Mouse (Mus musculus) G1E-ER4 (cell line): ENCODE data around the gene Pafah1b1. TPM values are rescaled to one million over a fixed set of nuclear protein-coding genes. Genes with fewer than 3 reads are reported as not detected.

Experiments
- GATA1 ChIP-seq: IDR thresholded peaks from one replicate; pipeline ENCODE4 v1.8.0; 2012; ENCODE audit warnings: low read length, inconsistent platforms
- polyA plus RNA-seq: library from polyadenylated mRNA; stranded (reverse); fragments of >175 nt; gene quantifications from 2 replicates; pipeline ENCODE4 v1.2.3, GENCODE M21; 2012

Pafah1b1 gene
- polyA plus RNA-seq, 1 experiment: 12.7 TPM

DNA sequence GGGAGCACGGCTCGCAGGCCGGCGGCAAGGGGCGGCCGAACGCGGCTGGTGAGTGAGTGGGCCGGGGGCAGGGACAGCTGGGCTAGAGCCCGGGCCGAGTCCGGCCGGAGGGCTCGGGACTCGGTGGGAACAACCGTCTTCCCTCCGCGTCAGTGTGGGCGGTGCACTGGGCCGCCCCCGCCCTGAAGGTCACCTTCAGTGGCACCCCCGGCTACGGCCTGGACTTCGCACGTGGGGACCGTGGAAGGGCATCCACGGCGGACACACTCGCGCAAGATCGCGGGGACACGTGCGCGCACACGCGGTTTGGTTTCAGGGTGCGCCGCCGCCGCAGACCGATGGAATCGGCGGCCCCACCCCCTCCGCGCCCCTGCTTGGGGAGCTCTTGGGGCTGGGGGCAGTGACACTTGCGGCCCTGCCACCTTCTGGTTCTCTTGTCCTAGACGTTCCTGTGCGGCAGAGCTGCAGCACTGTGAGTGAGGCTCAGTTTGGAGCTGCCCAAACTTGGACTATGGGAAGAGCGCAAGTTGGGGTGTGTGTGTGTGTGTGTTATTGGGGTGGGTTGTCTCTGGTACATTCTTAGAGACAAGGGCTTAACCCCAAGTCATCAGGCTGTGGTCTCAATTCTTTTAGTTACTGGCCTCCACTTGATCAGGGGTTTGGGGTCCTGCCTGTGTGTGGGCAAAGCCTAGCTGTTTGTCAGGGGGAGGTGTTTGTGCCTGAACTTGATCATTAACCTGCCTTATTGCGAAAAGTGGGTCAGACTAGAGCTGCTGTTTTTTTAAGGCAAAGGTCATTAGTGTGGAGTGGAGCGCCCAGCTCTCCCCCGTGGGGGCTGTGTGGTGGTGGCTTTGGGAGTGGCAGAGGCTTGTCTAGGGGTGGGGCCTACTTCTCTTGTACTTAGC, 74.6 kb downstream of the Pafah1b1 start:
- TF ChIP-seq GATA1: no peak

DNA sequence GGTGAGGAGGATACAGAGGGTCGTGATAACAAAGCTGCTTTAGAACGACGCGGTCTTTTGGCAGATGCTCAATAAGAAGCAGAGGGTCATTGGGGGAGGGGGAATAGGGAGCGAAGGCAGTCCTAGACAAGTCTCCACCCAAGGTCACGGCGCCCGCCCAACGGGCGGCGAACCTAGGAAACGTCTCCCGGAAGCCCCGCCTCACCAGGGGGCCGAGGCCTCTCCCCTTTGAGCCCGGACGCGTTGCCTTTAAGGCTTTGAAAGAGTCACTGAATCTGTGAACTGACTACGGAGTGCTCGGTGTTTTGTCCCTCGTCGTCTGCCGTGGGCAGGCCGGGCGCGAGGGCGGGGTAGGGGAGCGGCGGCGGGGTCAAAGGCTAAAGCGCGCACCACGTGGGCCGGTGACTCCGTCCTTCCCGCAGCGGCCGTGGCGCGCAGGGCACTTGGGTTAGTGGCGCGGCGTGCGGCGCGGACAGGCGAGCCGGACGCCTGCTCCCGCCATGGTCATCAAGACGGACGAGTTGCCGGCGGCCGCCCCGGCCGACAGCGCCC, 75.3 kb downstream of the Pafah1b1 start, which contains the start of gene Cluh:
TSS of gene Cluh (plus strand) at position 401 of the 552 bp plus-strand sequence.
- no peak for TF ChIP-seq GATA1

GRCm38 (mm10) chr11:74648676-74649075, 75.8 kb downstream of the Pafah1b1 start:
- TF ChIP-seq GATA1: no peak

DNA sequence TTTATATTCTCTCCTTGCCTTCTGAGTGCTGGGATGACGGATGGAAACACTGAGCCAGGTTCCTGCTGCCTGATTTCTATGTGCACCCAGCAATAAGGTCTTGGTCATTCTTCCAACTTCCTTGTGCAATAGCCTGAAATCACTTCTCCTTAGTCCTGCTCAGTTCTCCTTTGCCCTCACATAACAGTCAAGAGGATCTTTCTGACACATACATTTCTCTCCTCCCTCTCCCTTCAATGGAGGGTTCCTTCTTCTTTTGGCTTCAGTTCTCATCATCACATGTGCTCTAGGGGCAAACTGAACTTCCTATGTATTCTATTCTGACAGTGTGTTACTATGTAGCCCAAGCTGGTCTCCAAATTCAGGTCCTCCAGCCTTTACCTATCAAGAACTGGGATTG, 76.5 kb downstream of the Pafah1b1 start:
- TF ChIP-seq GATA1: no peak

DNA sequence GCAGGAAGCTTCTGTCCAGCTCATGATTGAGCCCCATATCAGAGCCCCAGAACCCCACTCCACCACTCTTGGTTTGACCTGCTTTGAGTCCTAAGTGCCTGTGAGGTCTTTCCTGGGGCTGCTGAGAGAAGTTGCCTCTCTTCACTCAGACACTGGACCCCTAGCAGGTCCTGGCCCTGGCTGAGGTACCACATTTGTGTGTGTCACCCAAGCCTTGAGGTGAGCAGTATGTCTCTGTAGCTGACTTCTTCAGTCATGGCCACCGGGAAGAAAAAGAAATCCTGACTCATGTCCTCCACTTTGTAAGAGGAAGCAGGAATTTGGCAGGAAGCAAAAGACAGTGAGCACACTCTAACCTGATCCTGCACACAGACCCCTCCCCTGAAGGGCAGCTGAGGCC, 84.8 kb downstream of the Pafah1b1 start:
- TF ChIP-seq GATA1: no peak

GRCm38 (mm10) chr11:74638791-74639411, 85.6 kb downstream of the Pafah1b1 start:
- no peak for TF ChIP-seq GATA1

DNA sequence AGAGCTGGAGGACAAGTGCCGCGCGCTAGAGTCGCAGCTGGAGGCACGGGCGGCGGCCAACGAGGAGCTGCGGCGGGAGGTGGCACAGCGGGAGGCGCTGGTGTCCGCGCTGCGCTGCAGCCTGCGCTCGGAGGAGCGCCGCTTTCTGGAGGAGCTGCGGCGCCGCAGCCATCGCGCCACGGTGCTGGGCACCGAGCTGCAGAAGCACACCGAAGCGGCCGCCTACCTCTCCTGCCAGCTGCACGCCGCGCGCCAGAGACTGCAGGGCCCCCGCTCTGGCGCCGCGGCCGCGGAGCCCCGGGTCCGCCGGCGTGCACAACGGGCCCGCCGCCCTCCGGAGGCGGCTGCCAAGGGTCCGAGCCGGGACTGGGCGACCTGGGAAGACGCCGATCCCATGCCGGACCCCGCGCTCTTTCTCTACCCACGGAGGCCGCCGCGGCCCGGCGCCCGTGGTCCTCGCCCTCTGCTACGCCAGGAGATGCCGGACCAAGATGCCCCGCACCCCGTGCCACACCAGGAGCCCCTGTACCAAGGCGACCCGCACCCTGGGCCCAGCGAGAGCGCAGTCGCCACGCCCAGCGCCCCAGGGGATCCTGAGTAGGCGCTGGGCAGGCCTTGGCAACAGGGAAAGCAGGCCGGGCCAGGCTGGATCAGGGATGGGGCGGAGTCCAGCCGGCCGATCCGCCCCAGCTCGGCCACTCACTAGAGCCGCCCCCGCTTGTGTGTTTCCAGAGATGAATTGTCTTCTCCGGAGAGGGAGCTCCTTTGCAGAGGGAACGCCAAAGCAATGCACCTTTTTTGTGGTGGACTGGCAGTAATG, 86.3 kb downstream of the Pafah1b1 start:
- TF ChIP-seq GATA1: no peak

DNA sequence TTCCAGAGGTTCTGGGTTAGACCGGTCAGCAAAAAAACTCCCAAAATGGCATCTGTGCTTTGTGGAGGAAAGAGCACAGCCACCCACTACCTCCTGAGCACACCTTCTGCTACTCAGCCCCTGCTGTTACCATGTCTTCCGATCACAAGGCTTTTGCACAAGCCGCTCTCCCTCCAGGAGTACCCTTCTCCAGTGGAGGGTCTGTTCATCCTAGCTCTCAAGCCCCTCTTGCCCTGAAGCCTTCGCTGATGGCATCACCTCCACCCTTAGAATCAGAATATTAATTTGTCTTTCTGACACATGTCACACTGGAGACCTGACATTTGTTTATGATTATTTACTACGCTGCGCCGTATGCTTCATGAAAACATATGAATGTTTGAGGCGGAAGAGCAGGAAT, 87.0 kb downstream of the Pafah1b1 start:
- TF ChIP-seq GATA1: no peak

DNA sequence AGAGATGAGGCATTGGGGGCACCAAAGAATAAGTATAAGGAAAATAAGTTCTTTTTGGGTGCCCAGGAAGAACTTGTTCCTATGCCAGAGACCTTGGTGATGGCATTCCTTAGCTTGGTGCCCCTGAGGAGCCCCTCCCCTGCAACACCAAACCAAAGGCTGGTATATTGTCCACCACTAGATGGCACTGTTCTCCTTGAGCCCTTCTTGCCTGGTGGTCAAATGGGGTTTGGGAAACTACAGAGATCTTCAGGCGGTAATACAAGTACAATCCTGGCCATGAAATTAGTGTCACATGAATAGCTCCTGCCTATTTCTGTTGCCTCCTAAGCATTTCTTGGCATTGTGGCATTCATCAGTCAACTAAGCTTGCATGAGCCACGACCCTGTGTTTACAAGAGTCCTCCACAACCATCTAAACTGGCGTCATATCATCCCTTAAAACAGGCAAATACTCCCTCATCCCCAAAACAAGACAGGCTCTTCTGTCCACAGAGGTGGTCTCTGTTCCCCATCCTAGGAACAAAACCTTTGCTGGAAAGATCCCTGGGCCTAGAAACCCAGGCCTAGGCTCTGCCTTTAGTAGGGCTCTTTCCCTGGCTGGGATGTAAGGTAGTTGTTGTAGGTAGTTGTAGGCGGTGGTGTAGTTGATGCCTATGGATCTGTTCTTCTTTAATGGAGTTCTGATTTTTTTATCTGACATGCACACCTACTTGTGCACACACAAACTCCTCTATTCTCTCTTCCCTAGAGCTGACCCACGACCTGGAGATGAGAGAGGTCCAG, 89.8 kb downstream of the Pafah1b1 start:
- TF ChIP-seq GATA1: no peak

DNA sequence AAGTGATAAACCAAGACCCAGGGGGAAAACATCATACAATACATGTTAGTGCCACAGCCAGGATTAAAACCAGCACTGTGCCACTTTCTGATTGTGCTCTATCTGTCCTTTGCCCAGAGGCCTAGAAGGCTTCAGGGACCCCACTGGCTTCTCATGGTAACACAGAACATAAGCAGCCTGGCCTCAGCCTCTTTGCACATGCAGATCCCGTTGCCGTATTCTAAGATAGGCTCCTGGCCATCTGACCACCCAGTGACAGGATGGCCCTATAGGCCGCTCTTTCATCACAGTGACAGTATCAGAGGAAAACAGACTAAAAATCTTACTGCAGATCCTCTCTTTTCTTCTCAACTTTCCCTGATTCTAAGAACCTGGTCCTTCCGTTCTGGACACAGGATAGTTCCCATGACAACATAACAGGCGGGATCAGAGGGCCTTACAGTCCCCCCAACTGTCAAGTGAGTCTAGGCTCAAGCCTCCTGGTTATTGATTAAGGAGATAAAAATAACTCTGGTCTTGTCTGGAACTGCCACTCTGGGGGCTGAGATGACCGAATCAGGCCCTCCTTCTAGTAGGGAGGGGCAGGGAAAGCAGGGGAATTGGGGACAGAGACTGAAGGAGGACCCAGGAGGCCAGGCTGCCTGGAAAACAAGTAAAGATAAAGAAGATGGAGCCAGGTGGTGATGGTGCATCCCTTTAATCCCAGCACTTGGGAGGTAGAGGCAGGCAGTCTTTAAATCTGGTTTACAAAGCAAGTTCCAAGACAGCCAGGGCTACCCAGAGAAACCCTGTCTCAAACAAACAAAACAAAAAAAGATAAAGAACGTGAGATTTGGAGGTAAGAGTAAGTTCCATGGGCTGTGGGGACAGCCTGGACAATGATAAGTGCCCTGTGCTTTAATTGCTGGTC, 92.3 kb downstream of the Pafah1b1 start:
- TF ChIP-seq GATA1: no peak

- TF ChIP-seq GATA1: no peak
Measured at GRCm38 (mm10) chr11:74627481-74627880, 97.0 kb downstream of the Pafah1b1 start.

DNA sequence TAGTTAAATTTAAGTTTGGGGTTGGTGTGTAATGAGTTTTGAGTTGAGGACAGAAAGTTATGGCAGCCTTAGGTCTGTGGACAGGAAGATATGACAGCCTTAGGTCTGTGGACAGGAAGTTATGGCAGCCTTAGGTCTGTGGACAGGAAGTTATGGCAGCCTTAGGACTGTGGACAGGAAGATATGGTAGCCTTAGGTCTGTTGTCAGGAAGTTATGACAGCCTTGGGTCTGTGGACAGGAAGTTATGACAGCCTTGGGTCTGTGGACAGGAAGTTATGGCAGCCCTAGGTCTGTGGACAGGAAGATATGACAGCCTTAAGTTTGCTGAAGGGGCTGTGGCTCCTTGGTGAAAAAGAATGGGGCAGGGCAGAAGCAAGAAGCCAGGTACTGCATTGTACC, 99.1 kb downstream of the Pafah1b1 start:
- no peak for TF ChIP-seq GATA1

Other genes with a start within 250 kb of the Pafah1b1 start
- gene Rap1gap2, start 113.8 kb downstream of the Pafah1b1 start, polyA plus RNA-seq: 4.6 and 4.7 TPM in 2 replicates
- not detected in 2 replicates for gene Ccdc92b, start 105.1 kb downstream of the Pafah1b1 start, polyA plus RNA-seq
- gene Cluh, start 75.2 kb downstream of the Pafah1b1 start, polyA plus RNA-seq: 77.2 and 82.6 TPM in 2 replicates
- 24.8 and 34.6 TPM in 2 replicates for gene Mettl16, start 46.2 kb upstream of the Pafah1b1 start, polyA plus RNA-seq
- 132 and 166 TPM in 2 replicates for gene Mnt, start 106.2 kb upstream of the Pafah1b1 start, polyA plus RNA-seq
- 9.6 and 10.2 TPM in 2 replicates for gene Sgsm2, start 172.4 kb upstream of the Pafah1b1 start, polyA plus RNA-seq
- 36.3 and 39.4 TPM in 2 replicates for gene Tsr1, start 173.4 kb upstream of the Pafah1b1 start, polyA plus RNA-seq
- gene Smg6, start 201.2 kb upstream of the Pafah1b1 start, polyA plus RNA-seq: 36.8 and 60.6 TPM in 2 replicates
- gene Srr, start 201.3 kb upstream of the Pafah1b1 start, polyA plus RNA-seq: 1.6 and 2.0 TPM in 2 replicates